Mouse (Mus musculus) gastrocnemius, postnatal 14 days (tissue): Measurements from ENCODE around the gene Cyp2t4. TPM values are rescaled to one million over a fixed set of nuclear protein-coding genes. Genes with fewer than 3 reads are reported as not detected.

Experiments used
- DNase-seq: peaks from one replicate; pipeline ENCODE4 v3.0.0; 2021; ENCODE audit warnings: mixed read lengths
- intact Hi-C: fragments of 180-260 bp; cut with DNase I; formaldehyde crosslinking; loops from one replicate; pipeline ENCODE4 v1.15.1; 2025; ENCODE audit warnings: low total_unique reads
- total RNA-seq, 2 experiments: library from RNA; stranded (reverse); gene quantifications; 2 replicates each; pipeline ENCODE4 v1.2.3; 2021

Gene Cyp2t4
- total RNA-seq, 2 experiments from 2014 or later = not detected

GRCm38 (mm10) chr7:27159256-27159655 lies 5.7 kb downstream of the Cyp2t4 start:
- no peak for DNase-seq

GRCm38 (mm10) chr7:27159882-27160281 lies 6.4 kb downstream of the Cyp2t4 start:
- intact Hi-C loops = no loop called here
- DNase-seq = peak; percentile 89

More at GRCm38 (mm10) chr7:27159256-27159655, 5.7 kb downstream of the Cyp2t4 start:
- intact Hi-C loops = no loop called here

GRCm38 (mm10) chr7:27160921-27161320 lies 7.4 kb downstream of the Cyp2t4 start:
- intact Hi-C loops = no loop called here

GRCm38 (mm10) chr7:27161744-27162143 lies 8.2 kb downstream of the Cyp2t4 start:
- intact Hi-C loops = no loop called here
- DNase-seq = no peak

More at GRCm38 (mm10) chr7:27160921-27161320, 7.4 kb downstream of the Cyp2t4 start:
- no peak for DNase-seq

GRCm38 (mm10) chr7:27162780-27163449 lies 9.4 kb downstream of the Cyp2t4 start:
- DNase-seq = no peak
- intact Hi-C loops = no loop called here

- DNase-seq = no peak
- intact Hi-C loops = no loop called here
Measured at GRCm38 (mm10) chr7:27163450-27163805, 9.9 kb downstream of the Cyp2t4 start.

GRCm38 (mm10) chr7:27164112-27164947 lies 10.8 kb downstream of the Cyp2t4 start:
- intact Hi-C loops = no loop called here
- DNase-seq = no peak

GRCm38 (mm10) chr7:27165007-27165655 lies 11.6 kb downstream of the Cyp2t4 start:
- intact Hi-C loops = no loop called here
- peak; percentile 45 for DNase-seq

- no peak for DNase-seq
- intact Hi-C loops = no loop called here
Measured at GRCm38 (mm10) chr7:27165696-27166095, 12.2 kb downstream of the Cyp2t4 start.

GRCm38 (mm10) chr7:27166229-27166613 lies 12.7 kb downstream of the Cyp2t4 start:
- DNase-seq = peak; percentile 91
- intact Hi-C loops = no loop called here

GRCm38 (mm10) chr7:27166614-27167474 lies 13.3 kb downstream of the Cyp2t4 start, which contains the start of gene Egln2:
TSS of gene Egln2 (minus strand) at chr7:27166802.
- intact Hi-C loops = no loop called here
- DNase-seq = peak; percentile 96

- intact Hi-C loops = no loop called here
- no peak for DNase-seq
Measured at GRCm38 (mm10) chr7:27167475-27168094, 14.1 kb downstream of the Cyp2t4 start.

GRCm38 (mm10) chr7:27168371-27168770 lies 14.9 kb downstream of the Cyp2t4 start:
- intact Hi-C loops = no loop called here
- no peak for DNase-seq

GRCm38 (mm10) chr7:27170981-27171380 lies 17.5 kb downstream of the Cyp2t4 start:
- no peak for DNase-seq
- intact Hi-C loops = no loop called here

- intact Hi-C loops = no loop called here
- no peak for DNase-seq
Measured at GRCm38 (mm10) chr7:27174496-27174895, 21.0 kb downstream of the Cyp2t4 start.

GRCm38 (mm10) chr7:27174896-27175295 lies 21.4 kb downstream of the Cyp2t4 start:
- no peak for DNase-seq
- intact Hi-C loops = no loop called here

GRCm38 (mm10) chr7:27177942-27178323 lies 24.4 kb downstream of the Cyp2t4 start:
- intact Hi-C loops = no loop called here
- no peak for DNase-seq

- intact Hi-C loops = no loop called here
Measured at GRCm38 (mm10) chr7:27178324-27179216, 25.1 kb downstream of the Cyp2t4 start, which contains the start of gene Rab4b. TSS of gene Rab4b (minus strand) at chr7:27178896.

More at GRCm38 (mm10) chr7:27178324-27179216, 25.1 kb downstream of the Cyp2t4 start, which contains the start of gene Rab4b:
- DNase-seq = peak; percentile 98
